Mouse (Mus musculus) c-Kit-positive CD71-positive TER-119-positive erythroid progenitor cells, embryonic 14.5 days (primary cell): Measurements from ENCODE around the gene Lrp11.
"Not testable (repeated sequence)": the region's sequence is repeated elsewhere in the genome, so short reads cannot be mapped to it uniquely, and the experiment has no call there.

ENCODE experiments used
- DNase-seq: peaks from one replicate; pipeline ENCODE4 v3.0.0-alpha.2; 2013; ENCODE audit warnings: low spot score

Lrp11 gene

GRCm38 (mm10) chr10:7589592-7590233 is at the start of gene Lrp11:
Gene Lrp11, plus strand, starts transcription at chr10:7589800.
- peak; percentile 82 for DNase-seq

GRCm38 (mm10) chr10:7578002-7578401 is 11.6 kb upstream of the Lrp11 start:
- DNase-seq, result no peak

- DNase-seq, result no peak
Observed at GRCm38 (mm10) chr10:7581401-7581800, 8.2 kb upstream of the Lrp11 start.

GRCm38 (mm10) chr10:7582157-7582890 is 7.3 kb upstream of the Lrp11 start:
- no peak for DNase-seq

GRCm38 (mm10) chr10:7582891-7583557 is 6.6 kb upstream of the Lrp11 start:
- DNase-seq, result no peak

- DNase-seq, result no peak
Observed at GRCm38 (mm10) chr10:7586771-7587170, 2.8 kb upstream of the Lrp11 start.

GRCm38 (mm10) chr10:7590234-7590689 is 662 bp downstream of the Lrp11 start:
- no peak for DNase-seq

GRCm38 (mm10) chr10:7590792-7591191 is 1.2 kb downstream of the Lrp11 start:
- no peak for DNase-seq

GRCm38 (mm10) chr10:7594797-7595196 is 5.2 kb downstream of the Lrp11 start:
- DNase-seq, result no peak

- no peak for DNase-seq
Observed at GRCm38 (mm10) chr10:7596251-7596650, 6.7 kb downstream of the Lrp11 start.

GRCm38 (mm10) chr10:7598177-7598576 is 8.6 kb downstream of the Lrp11 start:
- no peak for DNase-seq

- DNase-seq, result peak; percentile 53
Observed at GRCm38 (mm10) chr10:7600647-7601046, 11.0 kb downstream of the Lrp11 start.

GRCm38 (mm10) chr10:7605168-7605567 is 15.6 kb downstream of the Lrp11 start:
- no peak for DNase-seq

GRCm38 (mm10) chr10:7606437-7606836 is 16.8 kb downstream of the Lrp11 start:
- DNase-seq, result no peak

GRCm38 (mm10) chr10:7608611-7609010 is 19.0 kb downstream of the Lrp11 start:
- no peak for DNase-seq

GRCm38 (mm10) chr10:7611647-7612046 is 22.0 kb downstream of the Lrp11 start:
- DNase-seq, result no peak

- DNase-seq, result not testable (repeated sequence)
Observed at GRCm38 (mm10) chr10:7612210-7612609, 22.6 kb downstream of the Lrp11 start.

- no peak for DNase-seq
Observed at GRCm38 (mm10) chr10:7614834-7615233, 25.2 kb downstream of the Lrp11 start.

- not testable (repeated sequence) for DNase-seq
Observed at GRCm38 (mm10) chr10:7617146-7617545, 27.5 kb downstream of the Lrp11 start.

- DNase-seq, result not testable (repeated sequence)
Observed at GRCm38 (mm10) chr10:7617556-7617955, 28.0 kb downstream of the Lrp11 start.

GRCm38 (mm10) chr10:7619821-7620241 is 30.2 kb downstream of the Lrp11 start:
- DNase-seq, result no peak

- DNase-seq, result no peak
Observed at GRCm38 (mm10) chr10:7620723-7621122, 31.1 kb downstream of the Lrp11 start.

- DNase-seq, result no peak
Observed at GRCm38 (mm10) chr10:7622378-7622777, 32.8 kb downstream of the Lrp11 start.
